Mouse (Mus musculus): ENCODE measurements around the gene Olfr25.

The Olfr25 gene

GRCm38 (mm10) chr9:38328760-38329159 lies at the start of gene Olfr25:
Gene Olfr25, plus strand, starts transcription at chr9:38329060.
- DNase-seq (ENCODE audit: low spot score), result no peak

- DNase-seq (ENCODE audit: low spot score), result no peak
Measured at GRCm38 (mm10) chr9:38290807-38291206, 38.1 kb upstream of the Olfr25 start, which contains the start of gene Olfr896-ps1. Gene Olfr896-ps1, plus strand, starts transcription at chr9:38291107.

- no peak for DNase-seq (ENCODE audit: low spot score)
Measured at GRCm38 (mm10) chr9:38348111-38348510, 19.3 kb downstream of the Olfr25 start, which contains the start of gene Olfr898. Gene Olfr898, plus strand, starts transcription at chr9:38348411.

GRCm38 (mm10) chr9:38366596-38366995 lies 37.7 kb downstream of the Olfr25 start, which contains the start of gene Olfr250:
Gene Olfr250, plus strand, starts transcription at chr9:38366896.
- no peak for DNase-seq (ENCODE audit: low spot score)

GRCm38 (mm10) chr9:38376786-38377185 lies 47.9 kb downstream of the Olfr25 start, which contains the start of gene Olfr251:
Gene Olfr251, plus strand, starts transcription at chr9:38377086.
- no peak for DNase-seq (ENCODE audit: low spot score)

Measured in ovary, adult 18-20 months (tissue).